Mouse (Mus musculus): ENCODE results near the gene Hic2.

Hic2 gene

DNA sequence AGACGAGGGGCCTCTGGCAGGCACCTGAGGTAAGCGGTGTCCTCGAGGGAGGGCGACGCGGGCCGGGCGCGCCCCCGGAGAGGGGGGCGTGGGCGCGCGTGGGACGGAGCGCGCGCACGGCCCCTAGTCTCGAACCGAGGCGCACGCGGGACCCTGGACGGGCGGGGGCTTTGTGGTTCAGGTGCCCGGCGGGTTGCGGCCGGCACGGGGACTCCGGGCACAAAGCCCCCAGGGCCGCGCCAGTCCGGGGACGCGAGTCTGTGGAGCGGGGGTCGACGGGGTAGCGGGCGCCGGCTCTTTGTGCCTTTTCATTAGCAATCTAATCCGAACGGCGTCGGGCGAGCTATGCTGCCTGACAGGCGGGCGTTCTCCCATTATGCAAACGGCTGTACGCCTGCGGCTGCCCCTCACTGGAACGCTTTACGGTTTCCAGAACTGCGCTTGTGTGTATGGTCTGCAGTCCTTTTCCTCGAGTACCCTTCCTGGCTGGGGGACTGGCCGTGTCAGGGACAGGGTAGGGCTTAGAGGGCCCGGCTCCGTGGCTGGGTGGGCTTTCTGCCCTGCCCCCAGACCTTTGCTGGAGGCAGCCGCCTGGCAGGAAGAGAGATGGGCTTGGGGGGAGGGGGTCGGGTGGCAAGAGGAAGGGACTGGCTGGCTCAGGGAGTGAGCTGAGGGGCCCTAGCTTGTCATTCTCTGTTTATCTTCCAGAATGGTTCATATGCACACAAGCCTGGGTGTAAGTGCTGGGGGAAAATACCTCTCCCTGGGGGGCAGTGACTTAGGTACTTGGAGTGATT lies 528 bp downstream of the Hic2 start:
- peak in 1 of 2 experiments; percentile 6 for DNase-seq (ENCODE audit: low spot score in 2 of 2)

DNA sequence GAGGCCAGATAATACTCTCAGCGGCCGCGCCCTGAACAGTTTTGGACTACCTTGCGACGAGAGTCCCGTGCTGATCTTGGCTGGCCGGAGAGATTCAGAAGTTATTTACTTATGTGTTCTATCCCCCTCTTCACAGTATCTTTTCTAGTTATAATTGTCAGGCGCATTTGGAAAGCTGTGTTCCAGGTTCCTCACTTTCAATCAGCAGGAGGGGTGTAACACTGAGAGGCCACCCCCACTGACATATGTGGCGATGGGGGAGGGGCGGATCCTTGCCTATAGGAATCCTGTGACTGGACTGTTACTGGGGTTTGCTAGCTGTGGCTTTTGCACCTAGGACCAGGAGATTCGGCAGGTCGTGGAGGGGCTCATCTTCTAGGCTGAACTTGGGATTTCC lies 1.1 kb downstream of the Hic2 start:
- no peak for DNase-seq (ENCODE audit: low spot score in 2 of 2)

DNA sequence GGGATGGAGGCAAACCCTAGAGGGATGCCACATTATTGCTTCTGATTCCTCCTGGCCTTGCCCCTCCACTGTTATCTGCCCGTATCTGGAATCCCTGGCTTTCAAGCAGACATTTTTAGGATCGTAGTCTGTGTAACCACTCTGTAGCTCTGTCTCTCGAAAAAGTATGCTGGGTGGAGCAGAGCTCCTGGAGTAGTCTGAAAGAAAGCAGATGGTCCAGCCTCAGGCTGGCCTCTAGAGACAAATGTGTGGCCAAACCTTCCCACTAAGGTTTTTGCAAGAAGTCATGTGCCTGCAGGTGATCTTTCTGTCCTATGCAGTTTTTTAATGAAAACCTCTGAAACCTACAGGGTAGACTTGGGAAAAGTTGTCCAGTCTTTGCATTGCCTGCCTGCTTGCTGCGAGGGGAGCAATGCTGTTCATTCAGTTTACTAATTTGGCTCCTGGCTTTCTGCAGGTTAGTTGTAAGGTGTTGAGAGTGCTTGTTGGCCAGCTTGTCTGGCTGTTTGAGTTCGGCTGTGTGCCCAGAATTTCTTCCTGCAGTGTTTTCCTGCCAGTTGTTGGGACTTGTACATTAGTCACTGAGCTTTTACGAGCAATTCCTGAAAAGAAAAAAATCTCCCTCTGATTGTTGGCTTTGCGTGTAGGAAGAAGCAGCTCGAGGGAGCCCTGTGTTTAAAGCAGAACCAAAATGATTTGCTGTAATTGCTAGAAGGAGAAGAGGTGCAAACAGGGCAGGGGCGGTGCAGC lies 1.7 kb downstream of the Hic2 start:
- DNase-seq (ENCODE audit: low spot score in 2 of 2), result no peak

DNA sequence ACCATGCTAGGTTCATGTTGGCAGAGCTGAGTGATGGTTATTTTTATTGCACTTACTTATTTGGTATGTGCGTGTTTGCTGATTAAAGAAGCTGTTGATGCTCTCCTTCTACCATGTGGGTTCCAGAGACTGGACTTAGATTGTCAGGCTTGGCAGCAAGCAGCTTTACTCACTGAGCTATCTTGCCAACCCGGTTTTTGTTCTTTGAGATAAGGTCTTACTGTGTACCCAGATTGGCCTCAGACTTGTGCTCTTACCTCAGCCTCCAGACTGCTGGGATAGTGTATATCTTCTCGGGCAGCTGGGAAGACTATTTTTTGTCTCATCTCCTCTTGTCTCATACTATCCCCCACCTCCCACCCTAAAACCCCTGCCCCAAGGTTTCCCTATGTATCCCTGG lies 4.3 kb downstream of the Hic2 start:
- no peak for DNase-seq (ENCODE audit: low spot score in 2 of 2)

DNA sequence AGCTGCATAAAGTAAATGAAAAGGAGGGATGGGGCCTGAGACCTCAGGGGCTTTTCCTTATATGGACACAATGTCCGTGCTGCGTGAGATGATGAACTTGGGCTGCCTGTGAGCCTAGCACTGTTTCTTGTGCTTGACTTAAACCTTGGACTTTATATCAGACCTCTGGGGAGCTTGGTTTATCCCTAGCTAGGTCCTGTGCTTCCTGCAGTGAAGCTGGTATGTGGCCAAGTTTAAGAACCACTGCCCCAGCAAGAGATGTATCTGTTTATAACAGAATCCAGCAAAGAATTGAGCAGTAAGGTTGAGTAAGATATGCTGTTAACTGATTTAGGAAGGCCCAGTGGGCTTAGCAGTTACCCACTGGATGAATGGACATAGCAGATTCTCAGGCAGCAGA lies 6.0 kb downstream of the Hic2 start:
- DNase-seq (ENCODE audit: low spot score in 2 of 2), result no peak

DNA sequence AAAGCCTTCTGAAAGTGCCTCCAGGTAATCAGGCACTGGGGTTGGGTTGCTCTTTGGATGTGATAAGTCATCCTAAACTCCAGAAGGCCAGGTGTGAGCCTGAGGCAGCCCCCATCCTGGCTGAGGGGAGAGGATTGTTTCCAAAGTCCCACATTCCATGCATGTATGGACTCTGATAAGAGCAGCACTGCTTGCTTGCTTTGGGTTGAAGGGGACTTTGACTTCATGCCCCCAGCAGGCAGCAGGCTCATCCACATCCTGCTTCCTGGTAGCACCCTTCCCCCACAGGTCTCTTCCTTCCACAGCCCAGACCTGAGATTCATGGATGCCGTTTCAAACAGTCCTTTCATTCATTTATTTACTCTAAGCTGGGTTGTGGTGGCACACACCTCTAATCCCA lies 10.4 kb downstream of the Hic2 start:
- DNase-seq (ENCODE audit: low spot score in 2 of 2), result no peak

DNA sequence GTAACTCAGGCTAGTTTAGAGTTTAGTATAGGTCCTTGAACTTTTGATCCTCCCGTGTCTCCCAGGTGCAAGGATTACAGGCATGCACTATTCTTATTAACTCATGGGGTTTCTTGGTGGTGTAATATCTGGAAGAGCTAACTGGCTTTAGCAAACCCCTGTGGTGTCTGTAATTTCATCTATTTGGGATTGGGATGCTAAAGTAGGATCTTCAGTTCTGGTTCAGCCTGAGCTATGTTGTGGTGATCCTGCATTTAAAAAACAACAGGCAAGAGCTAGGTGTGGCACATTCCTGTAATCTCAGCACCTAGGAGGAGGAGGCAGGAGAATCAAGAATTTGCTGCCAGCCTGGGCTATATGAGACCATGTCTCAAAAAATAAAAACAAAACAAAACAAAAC lies 11.6 kb downstream of the Hic2 start:
- no peak for DNase-seq (ENCODE audit: low spot score in 2 of 2)

DNA sequence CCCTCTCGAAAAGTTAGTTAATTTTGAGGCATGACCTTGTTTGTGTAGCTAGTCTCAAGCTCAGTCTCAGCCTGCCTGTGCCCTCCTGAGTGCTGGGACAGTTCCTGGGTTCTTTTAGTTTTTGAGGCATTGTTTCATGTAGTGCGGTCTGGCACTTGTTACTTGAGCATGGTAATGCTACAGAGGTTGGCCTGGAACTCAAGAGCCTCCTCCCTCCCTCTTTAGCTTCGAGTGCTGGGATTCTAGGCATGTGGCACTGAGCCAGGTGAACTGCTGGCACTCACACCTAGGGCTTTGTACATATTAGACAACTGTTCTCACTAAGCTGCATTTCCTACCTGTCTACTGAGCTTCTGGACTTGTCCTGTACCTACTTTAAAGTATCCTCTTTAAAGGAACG lies 14.4 kb downstream of the Hic2 start:
- DNase-seq (ENCODE audit: low spot score in 2 of 2), result no peak

DNA sequence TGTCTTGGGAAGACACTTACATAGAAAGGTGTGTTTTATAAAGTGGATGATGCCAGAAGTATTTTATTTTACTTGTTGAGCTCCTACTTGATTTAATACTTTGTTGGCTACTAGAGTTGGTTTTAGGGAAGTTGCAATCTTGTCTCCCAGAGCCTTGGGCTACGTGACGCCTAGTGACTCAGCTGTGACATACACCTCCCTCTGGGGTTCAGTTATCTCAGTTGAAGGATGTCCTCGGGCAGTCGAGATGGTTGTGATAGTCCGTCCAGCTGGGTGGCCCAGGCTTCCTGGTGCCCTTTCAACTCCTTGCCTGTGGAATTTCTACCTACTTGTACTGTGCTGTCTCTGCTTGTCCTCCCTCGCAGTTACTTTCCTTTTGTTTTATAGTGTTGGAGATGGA lies 15.8 kb downstream of the Hic2 start:
- DNase-seq (ENCODE audit: low spot score in 2 of 2), result no peak

DNA sequence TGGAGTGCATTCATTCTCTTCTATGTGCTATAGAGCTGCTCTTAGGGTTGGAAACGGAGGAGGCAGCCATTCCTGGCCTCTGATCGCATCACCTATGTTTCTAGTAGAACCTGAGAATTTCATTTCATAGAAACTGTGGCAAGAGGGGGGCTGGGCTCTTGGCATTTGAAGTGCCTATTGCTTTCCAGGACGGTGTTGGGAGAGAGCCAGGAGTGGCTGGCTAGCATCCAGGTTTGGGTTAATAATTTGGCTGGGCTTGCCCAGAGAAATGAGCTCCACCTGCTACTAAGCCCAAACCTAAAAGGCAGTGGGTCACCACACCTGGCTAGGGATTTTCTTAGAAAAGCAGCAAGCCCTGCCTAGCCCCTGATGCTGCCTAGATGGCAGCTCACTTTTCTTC lies 18.2 kb downstream of the Hic2 start:
- no peak for DNase-seq (ENCODE audit: low spot score in 2 of 2)

DNA sequence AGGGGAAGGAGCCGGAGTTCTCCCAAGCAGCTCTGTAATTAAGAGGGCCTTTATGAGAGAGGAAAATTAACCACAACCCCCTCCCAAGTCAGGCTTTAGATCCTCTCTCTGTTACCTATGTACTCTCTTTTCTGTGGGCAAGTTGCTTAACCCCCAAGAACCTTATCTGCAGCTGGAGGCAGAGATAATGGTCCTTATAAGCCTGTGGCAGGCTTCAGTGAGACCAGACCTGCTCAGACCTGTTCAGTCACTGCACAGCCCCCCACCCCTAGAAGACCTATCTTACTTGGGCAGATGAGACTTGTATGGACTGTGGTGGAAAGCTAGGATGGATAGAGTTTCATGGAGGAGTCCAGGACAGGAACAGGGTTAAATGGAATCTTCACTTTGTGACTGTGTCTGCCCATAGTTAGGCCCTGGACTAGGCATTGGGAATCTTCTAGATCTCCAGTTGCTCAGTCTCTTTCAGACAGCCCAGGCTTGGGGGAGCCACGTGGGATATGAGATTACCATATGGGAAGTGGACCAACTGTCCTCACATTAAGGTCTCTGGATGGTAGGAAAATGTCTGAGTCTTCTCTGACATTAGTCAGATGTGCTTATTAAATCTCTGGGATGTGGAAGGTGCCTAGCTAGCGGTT lies 18.8 kb downstream of the Hic2 start:
- DNase-seq (ENCODE audit: low spot score in 2 of 2), result no peak

DNA sequence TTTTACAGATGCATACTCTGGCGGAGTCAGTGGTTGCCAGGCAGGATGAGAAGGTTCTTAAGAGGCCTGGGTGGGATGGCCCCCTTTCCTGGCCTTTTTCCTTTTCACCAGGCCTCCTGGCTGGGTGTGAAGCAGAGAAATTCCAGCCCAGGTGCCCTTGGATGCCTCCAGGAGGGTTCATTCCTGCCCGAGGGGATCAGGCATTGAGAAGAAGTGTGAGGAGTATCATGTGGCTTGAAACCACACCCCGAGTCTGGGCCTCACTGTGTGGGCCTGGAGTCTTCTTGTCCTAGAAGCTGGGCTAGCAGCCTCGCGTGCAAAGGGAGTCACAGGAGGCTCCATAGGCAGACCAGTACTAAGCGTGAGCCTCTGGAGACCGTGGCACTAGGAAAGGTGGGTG lies 19.5 kb downstream of the Hic2 start:
- DNase-seq (ENCODE audit: low spot score in 2 of 2), result no peak

DNA sequence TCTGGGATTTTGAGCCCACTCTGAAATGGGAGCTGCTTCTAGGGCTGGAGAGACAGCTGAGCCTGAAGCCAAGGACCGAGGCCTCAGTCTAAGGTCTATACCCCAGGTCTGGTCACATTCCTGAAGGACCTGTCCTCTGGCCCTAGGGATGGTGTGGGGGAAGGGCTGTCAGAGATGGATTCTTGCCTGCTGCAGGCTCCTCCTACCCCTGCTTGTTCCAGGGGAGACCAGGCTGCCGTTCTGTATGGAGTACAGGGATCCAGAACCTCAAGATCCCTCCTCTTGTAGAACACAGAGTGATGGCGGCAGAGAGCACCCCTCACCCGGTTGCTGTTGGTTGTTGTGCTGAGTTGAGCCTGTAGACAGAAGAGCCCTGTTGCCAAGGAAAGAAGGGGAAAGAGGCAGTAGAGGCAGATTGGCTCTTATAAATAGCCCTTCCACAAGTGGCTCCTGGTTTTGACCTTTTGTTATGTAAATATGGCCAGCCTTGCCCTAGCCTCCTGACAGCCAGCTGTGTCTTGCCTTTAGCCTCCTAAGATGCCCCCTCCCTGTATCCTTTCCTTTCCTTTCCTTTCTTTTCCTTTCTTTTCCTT lies 20.7 kb downstream of the Hic2 start:
- no peak for DNase-seq (ENCODE audit: low spot score in 2 of 2)

DNA sequence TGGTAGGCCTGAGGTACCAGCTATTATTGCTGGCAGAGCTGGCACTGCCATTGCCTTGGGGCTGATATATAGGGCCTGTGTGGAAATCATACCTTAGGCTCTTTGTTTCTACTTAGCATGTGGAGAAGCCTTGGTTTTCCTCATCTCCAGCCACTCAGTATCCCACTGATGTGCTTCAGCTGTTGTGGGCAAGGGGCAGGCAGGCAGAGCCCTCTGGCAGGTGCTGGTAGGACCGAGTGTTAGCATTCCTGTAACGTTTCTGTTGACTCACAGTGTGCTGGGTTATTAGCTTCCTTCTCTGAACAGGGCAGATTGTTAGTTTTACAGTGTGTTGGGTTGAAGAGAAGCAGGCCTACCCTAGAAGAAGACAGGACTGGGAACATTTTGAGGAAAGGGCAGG lies 21.9 kb downstream of the Hic2 start:
- DNase-seq (ENCODE audit: low spot score in 2 of 2), result no peak

DNA sequence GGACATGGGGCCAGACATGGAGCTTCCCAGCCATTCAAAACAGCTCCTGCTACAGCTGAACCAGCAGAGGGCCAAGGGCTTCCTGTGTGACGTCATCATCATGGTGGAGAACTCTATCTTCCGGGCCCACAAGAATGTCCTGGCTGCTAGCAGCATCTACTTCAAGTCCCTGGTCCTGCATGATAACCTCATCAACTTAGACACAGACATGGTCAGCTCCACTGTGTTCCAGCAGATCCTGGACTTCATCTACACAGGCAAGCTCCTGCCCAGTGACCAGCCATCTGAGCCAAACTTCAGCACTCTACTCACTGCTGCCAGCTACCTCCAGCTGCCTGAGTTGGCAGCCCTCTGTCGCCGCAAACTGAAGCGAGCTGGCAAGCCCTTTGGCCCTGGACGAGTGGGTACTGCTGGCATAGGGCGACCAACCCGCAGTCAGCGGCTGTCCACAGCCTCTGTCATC lies 24.0 kb downstream of the Hic2 start:
- DNase-seq (ENCODE audit: low spot score in 2 of 2), result no peak

DNA sequence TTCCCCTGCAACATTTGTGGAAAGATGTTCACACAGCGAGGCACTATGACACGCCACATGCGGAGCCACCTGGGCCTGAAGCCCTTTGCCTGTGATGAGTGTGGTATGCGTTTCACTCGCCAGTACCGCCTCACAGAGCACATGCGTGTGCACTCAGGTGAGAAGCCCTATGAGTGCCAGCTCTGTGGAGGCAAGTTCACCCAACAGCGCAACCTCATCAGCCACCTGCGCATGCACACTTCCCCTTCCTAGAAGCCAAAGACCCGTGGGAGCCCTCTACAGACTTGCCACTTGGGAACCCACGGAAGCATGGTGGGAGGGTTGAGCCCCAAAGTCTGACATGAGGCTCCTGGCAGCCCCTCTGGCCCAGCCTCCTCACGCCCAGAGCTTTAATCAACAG lies 25.5 kb downstream of the Hic2 start:
- no peak for DNase-seq (ENCODE audit: low spot score in 2 of 2)

DNA sequence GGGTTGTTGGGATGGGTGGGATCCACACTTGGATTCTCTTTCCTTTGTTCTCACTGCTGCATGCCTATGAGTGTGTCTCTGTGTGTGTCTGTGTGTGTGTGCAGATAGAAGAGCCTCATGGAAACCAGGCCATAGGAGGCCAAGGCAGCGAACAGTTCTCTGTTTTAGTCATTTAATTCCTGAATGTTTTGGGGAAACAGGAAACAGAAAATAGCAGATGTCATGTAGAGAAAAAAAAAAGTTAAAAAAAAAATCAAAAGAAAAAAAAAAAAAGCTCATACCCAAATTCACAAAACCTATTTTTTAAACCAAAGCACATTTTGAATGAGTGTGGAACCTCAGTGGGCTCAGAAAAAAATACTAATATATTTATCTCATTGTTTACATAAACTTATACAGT lies 28.0 kb downstream of the Hic2 start:
- DNase-seq (ENCODE audit: low spot score in 2 of 2), result no peak

DNA sequence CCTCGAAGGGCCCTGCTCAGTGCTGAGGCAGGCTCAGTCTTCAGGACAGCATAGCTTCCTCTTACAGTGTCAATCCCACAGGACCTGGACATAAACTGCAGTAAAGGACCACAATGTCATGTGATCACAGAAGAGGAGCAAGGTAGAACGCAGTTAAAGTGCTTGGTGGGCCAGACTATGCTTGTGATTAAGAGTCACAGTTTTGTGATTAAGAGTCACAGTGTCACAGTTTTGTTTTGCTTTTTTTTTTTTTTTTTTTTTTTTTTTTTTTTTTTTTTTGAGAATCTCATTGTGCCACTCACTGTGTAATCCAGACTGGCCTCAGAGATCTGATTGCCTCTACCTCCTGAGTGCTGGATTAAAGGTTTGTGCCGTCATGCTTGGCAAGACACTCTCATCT lies 32.7 kb downstream of the Hic2 start:
- DNase-seq (ENCODE audit: low spot score in 2 of 2), result no peak

DNA sequence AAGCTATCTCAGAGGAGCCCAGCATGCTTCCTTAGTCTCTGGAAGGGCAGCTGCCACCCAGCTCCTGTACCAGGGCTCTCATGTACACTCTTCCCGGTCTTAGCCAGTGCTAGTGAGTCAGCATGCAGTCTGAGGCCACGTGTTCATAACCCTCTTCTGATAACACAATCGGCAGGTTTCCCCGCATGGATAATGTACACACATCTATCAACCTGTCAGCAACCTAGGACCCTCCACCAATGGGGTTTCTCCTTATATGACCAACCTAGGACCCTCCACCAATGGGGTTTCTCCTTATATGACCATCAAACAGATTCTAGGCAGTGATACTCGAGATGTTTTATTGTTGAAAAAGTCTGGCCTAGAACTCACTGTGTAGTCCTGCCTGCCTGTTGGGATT lies 34.6 kb downstream of the Hic2 start:
- no peak for DNase-seq (ENCODE audit: low spot score in 2 of 2)

DNA sequence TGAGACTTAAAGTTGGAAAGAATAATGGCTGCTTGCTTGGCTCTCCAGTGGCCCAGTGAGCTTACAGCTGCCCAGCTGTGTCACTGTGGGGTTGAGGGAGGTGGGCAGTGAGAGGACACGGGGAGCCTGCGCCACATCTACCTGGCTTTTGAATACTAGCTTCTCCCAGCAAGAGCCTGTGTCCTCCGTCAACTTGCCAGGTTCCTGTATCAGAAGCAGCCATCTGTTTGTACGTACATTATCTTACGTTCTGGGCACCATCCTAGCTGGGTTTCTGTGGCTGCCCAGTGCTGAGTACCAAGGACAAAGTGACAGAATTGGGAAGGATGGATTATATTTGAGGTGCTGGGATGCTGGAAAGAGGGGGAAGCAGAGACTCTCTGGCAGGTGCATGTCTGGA lies 36.5 kb downstream of the Hic2 start:
- no peak for DNase-seq (ENCODE audit: low spot score in 2 of 2)

DNA sequence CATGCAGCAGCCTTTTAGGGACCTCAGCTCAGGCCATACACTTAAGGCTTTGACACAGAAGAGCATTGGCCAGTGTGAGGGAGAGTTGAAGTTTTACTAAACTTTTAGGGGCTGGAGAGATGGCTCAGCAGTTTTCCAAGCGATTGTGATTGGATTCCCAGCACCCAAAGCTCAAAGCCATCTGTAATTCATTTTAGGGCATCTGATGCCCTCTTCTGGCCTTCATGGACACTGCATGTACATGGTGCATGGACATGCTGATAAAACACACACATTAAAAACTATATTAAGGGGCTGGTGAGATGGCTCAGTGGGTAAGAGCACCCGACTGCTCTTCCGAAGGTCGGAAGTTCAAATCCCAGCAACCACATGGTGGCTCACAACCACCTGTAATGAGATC lies 37.8 kb downstream of the Hic2 start:
- DNase-seq (ENCODE audit: low spot score in 2 of 2), result peak; percentile 14 to 46

DNA sequence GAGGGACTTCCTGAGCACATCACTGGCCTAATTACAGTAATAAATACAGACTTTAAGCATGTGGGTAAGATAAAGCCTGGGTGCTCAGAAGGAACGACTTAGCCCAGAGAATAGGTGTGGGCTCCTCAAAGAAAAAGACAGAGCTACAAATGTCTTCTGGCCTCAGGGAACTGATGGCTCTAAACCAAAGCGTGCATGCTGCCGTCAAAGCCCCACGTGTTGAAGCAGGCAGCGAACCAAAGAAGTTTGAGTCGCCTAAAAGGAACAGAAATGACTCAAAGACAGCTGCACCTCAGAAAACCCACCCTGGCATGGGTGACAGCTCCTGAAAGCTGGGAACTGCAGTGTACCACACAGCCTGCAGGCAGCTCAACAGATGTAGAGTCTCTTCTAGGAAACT lies 38.5 kb downstream of the Hic2 start:
- no peak for DNase-seq (ENCODE audit: low spot score in 2 of 2)

DNA sequence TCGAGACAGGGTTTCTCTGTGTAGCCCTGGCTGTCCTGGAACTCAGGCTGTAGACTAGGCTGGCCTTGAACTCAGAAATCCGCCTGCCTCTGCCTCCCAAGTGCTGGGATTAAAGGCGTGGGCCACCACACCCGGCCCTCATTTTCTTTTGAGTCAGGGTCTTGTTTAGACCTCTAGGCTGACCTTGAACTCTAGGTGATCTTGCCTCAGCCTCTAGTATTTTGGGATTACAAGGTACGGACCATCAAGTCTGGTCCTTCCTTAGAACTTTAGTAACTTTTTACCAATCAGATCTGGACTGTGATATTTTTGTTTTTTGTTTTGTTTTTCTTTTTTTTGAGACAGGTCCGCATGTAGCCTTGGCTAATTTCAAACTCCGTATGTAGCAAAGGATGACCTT lies 42.3 kb downstream of the Hic2 start, which contains the start of gene Tmem191c:
Gene Tmem191c, plus strand, starts transcription at position 357 of the 400 bp plus-strand sequence.
- no peak for DNase-seq (ENCODE audit: low spot score in 2 of 2)
